Mouse (Mus musculus) liver, adult 2 months (tissue): Measurements from ENCODE around the gene Hrh2. TPM values are rescaled to one million over a fixed set of nuclear protein-coding genes. Genes with fewer than 3 reads are reported as not detected.

Source experiments
- DNase-seq: peaks from one replicate; pipeline ENCODE4 v3.0.0-alpha.2; 2011; ENCODE audit warnings: low read depth, low spot score; ENCODE audit errors: extremely low read depth
- H3K27ac ChIP-seq: fragments of 200-500 bp; replicated peaks from 2 replicates; pipeline ENCODE4 v1.5.1; 2012; ENCODE audit warnings: low read depth, mild to moderate bottlenecking, control low read depth, inconsistent platforms, low read length; ENCODE audit not compliant: insufficient read depth
- H3K27me3 ChIP-seq: fragments of 200-500 bp; 2 replicates; pipeline ENCODE4 v1.6.1; 2012; ENCODE audit warnings: mild to moderate bottlenecking, moderate library complexity, low read length, inconsistent platforms; ENCODE audit not compliant: control insufficient read depth, insufficient read depth
- H3K36me3 ChIP-seq: fragments of 200-500 bp; 2 replicates; pipeline ENCODE4 v1.6.1; 2012; ENCODE audit warnings: low read length, inconsistent platforms; ENCODE audit not compliant: control insufficient read depth, insufficient read depth
- H3K4me1 ChIP-seq: fragments of 200-500 bp; 2 replicates; pipeline ENCODE4 v1.6.1; 2011; ENCODE audit warnings: low read length; ENCODE audit not compliant: control insufficient read depth, insufficient read depth
- H3K4me3 ChIP-seq: fragments of 200-500 bp; 2 replicates; pipeline ENCODE4 v1.5.1; 2011; ENCODE audit warnings: low read depth, mild to moderate bottlenecking, control low read depth, low read length, moderate library complexity; ENCODE audit not compliant: insufficient read depth
- H3K79me2 ChIP-seq: fragments of 200-500 bp; 2 replicates; pipeline ENCODE4 v1.6.1; 2012; ENCODE audit warnings: inconsistent platforms, mild to moderate bottlenecking, low read length, moderate library complexity; ENCODE audit not compliant: control insufficient read depth, insufficient read depth
- H3K9ac ChIP-seq: fragments of 200-500 bp; 2 replicates; pipeline ENCODE4 v1.6.1; 2012; ENCODE audit warnings: low read depth, mild to moderate bottlenecking, control low read depth, inconsistent platforms, low read length
- CTCF ChIP-seq: fragments of 200-500 bp; IDR thresholded peaks from 2 replicates; pipeline ENCODE4 v1.5.1; 2011; ENCODE audit warnings: low read depth, low read length, control low read depth
- POLR2A ChIP-seq: fragments of 200-500 bp; IDR thresholded peaks from 2 replicates; pipeline ENCODE4 v1.6.1; 2011; ENCODE audit warnings: low read length, control low read depth; ENCODE audit not compliant: insufficient read depth; ENCODE audit errors: extremely low read depth
- WGBS: fragments of 180-500 bp; shearing (Covaris S2); methylation state at CpG from one replicate; pipeline ENCODE4 v1.1.7; 2018; 5-methylcytosine and 5-hydroxymethylcytosine counted together
- polyA plus RNA-seq: library from polyadenylated mRNA; depleted of rRNA; stranded (reverse); fragments of >200 nt; gene quantifications from 2 replicates; pipeline ENCODE4 v1.2.3, GENCODE M21; 2012; rRNA removed
- total RNA-seq: library from RNA; depleted of rRNA; stranded (reverse); fragments of >200 nt; gene quantifications from 2 replicates; pipeline ENCODE4 v1.2.3, GENCODE M21; 2014; rRNA removed

Gene Hrh2
- 0.09 and 0.13 TPM in 2 replicates for total RNA-seq
- polyA plus RNA-seq = 0.07 and 0.24 TPM in 2 replicates

- no peaks in the 10 kb centered on the region for H3K27me3 ChIP-seq
- no peak within 1 kb of the TSS for H3K9ac ChIP-seq
- DNase-seq = no peak
- no peaks in the 10 kb centered on the region for H3K36me3 ChIP-seq
- WGBS = 4% methylated on average over 31 of the region's 31 CpGs
- H3K4me1 ChIP-seq = no peaks in the 10 kb centered on the region
- no peak for TF ChIP-seq CTCF
- H3K4me3 ChIP-seq = peak within 1 kb of the TSS; percentile 46; the same call in 1 of the 2 replicates
- no peak within 1 kb of the TSS for H3K27ac ChIP-seq
- H3K79me2 ChIP-seq = no peaks in the 10 kb centered on the region
Observed at GRCm38 (mm10) chr13:54192021-54192481, at the start of gene Hrh2. Gene Hrh2 (plus strand): TSS chr13:54192129.

- H3K27ac ChIP-seq = no peak overlapping the region
- 45% methylated on average over 5 of the region's 5 CpGs for WGBS
- H3K79me2 ChIP-seq = no peaks in the 10 kb centered on the region
Observed at GRCm38 (mm10) chr13:54143788-54144187, 48.1 kb upstream of the Hrh2 start.

GRCm38 (mm10) chr13:54144624-54145023 lies 47.3 kb upstream of the Hrh2 start:
- TF ChIP-seq POLR2A (no peak), CTCF (no peak)
- H3K9ac ChIP-seq = no peak overlapping the region
- DNase-seq = no peak
- H3K27me3 ChIP-seq = no peaks in the 10 kb centered on the region; the same call in 1 of the 2 replicates
- H3K4me1 ChIP-seq = no peaks in the 10 kb centered on the region
- no peak overlapping the region for H3K4me3 ChIP-seq
- H3K27ac ChIP-seq = no peak overlapping the region
- 71% methylated on average over 5 of the region's 5 CpGs for WGBS
- no peaks in the 10 kb centered on the region for H3K36me3 ChIP-seq
- H3K79me2 ChIP-seq = no peaks in the 10 kb centered on the region

More at GRCm38 (mm10) chr13:54143788-54144187, 48.1 kb upstream of the Hrh2 start:
- no peak for DNase-seq
- H3K4me1 ChIP-seq = no peaks in the 10 kb centered on the region
- no peak overlapping the region for H3K4me3 ChIP-seq
- no peaks in the 10 kb centered on the region; the same call in 1 of the 2 replicates for H3K27me3 ChIP-seq
- TF ChIP-seq CTCF (no peak), POLR2A (no peak)
- H3K36me3 ChIP-seq = no peaks in the 10 kb centered on the region
- H3K9ac ChIP-seq = no peak overlapping the region

GRCm38 (mm10) chr13:54147328-54147727 lies 44.6 kb upstream of the Hrh2 start:
- no peak overlapping the region for H3K9ac ChIP-seq
- peak; percentile 49 for TF ChIP-seq CTCF
- no peak for TF ChIP-seq POLR2A
- 67% methylated on average over 1 of the region's 1 CpGs for WGBS
- H3K27ac ChIP-seq = no peak overlapping the region
- DNase-seq = no peak
- H3K4me3 ChIP-seq = no peak overlapping the region
- H3K4me1 ChIP-seq = no peaks in the 10 kb centered on the region
- no peaks in the 10 kb centered on the region for H3K36me3 ChIP-seq
- no peaks in the 10 kb centered on the region for H3K79me2 ChIP-seq
- H3K27me3 ChIP-seq = no peaks in the 10 kb centered on the region; the same call in 1 of the 2 replicates

- no peaks in the 10 kb centered on the region for H3K4me1 ChIP-seq
- DNase-seq = no peak
- 70% methylated on average over 1 of the region's 1 CpGs for WGBS
- H3K27me3 ChIP-seq = no peaks in the 10 kb centered on the region
- no peaks in the 10 kb centered on the region for H3K79me2 ChIP-seq
- H3K4me3 ChIP-seq = no peak overlapping the region
- H3K36me3 ChIP-seq = no peaks in the 10 kb centered on the region
- H3K27ac ChIP-seq = no peak overlapping the region
- no peak overlapping the region for H3K9ac ChIP-seq
- TF ChIP-seq POLR2A (no peak), CTCF (peak; percentile 21; the same call in 1 of the 2 replicates)
Observed at GRCm38 (mm10) chr13:54152421-54152820, 39.5 kb upstream of the Hrh2 start.

- Histone ChIP-seq H3K4me3 (no peak overlapping the region), H3K79me2 (no peaks in the 10 kb centered on the region), H3K36me3 (no peaks in the 10 kb centered on the region), H3K9ac (no peak overlapping the region), H3K27me3 (no peaks in the 10 kb centered on the region), H3K27ac (no peak overlapping the region), H3K4me1 (no peaks in the 10 kb centered on the region)
- DNase-seq = no peak
- TF ChIP-seq CTCF = no peak
- TF ChIP-seq POLR2A = no peak
- WGBS = 60% methylated on average over 7 of the region's 7 CpGs
Observed at GRCm38 (mm10) chr13:54152911-54153310, 39.0 kb upstream of the Hrh2 start.
